Comparison of ENCODE assay signal across 10 mouse cellular contexts in the genomic region with DNA sequence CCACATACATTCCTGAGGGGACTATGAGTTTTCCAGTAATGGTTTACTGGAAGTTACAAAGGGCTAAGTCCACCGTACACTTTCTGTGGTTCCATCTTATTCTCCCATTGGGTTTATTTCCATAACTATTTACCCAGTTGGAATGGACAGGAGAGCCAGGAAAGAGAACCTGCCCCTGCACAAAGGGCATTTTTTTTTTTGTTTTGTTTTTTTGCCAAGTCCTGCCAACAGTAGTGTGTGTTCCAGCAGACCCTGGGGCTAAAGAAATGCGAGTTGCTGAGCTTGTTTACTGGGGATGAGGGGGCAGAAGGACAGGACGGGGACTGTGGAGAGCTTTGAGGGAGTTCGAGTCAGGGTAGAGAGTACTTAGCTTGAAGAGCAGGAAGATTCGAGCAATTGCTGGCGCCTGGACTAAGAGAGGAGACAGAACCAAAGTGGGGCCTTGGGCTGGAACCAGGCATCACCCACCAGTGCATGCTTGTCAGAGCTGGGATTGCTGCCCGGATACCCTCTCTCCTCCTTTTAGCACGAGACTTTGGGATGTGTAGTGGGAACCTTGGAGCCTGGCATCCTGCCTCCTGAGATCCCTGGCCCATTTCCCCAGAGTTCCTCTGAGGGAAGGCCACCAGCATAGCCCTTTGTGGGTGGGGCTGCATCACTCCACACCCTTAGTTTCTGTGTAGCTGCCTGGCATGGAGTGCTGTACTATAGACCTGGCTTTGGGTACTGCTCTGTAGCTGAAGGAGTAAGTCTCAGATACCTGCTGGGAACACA. TPM values are rescaled to one million over a fixed set of nuclear protein-coding genes. Genes with fewer than 3 reads are reported as not detected.
DNase-seq lines count a peak whose midpoint lies in the region; ATAC-seq and TF ChIP-seq lines count a peak whose summit lies in the region.
"Had no signal": no experiment of that assay in that cellular context is flagged by ENCODE, and none has a peak within 500 bp of the region (broad histone marks: within the 10 kb centered on the region; RNA-seq: fewer than 3 reads in every experiment).

No protein-coding gene starts in this region.

- peaks cover 24% of the 10 kb centered on the region for H3K4me1 ChIP-seq in forebrain, embryonic 10.5 days
- peaks cover 2% of the 10 kb centered on the region; the same call in 1 of the 2 replicates for H3K4me1 ChIP-seq in forebrain, embryonic 11.5 days (replicated peaks; ENCODE audit: control insufficient read depth, insufficient read depth, low read length)
- peaks cover 99% of the 10 kb centered on the region for H3K4me1 ChIP-seq in erythroblast, embryonic 14.5 days (ENCODE audit: control insufficient read depth)
- no peaks in the 10 kb centered on the region for H3K4me1 ChIP-seq in intestine, embryonic 16.5 days (ENCODE audit: control insufficient read depth, insufficient read depth, low read length)
- peaks cover 12% of the 10 kb centered on the region for H3K4me1 ChIP-seq in olfactory bulb, adult 2 months (ENCODE audit: control insufficient read depth, insufficient read depth, low read length)

- intact Hi-C loops in left cerebral cortex, postnatal 36 days (cut with DNase I), result no loop called here

- no peak for TF ChIP-seq CTCF in olfactory bulb, adult 2 months (IDR thresholded peaks at IDR 0.05; ENCODE audit: insufficient read depth, low read depth, low read length)

- no peaks in the 10 kb centered on the region for H3K36me3 ChIP-seq in forebrain, embryonic 10.5 days (replicated peaks)
- no peaks in the 10 kb centered on the region for H3K36me3 ChIP-seq in forebrain, embryonic 11.5 days (ENCODE audit: control insufficient read depth, insufficient read depth, low read length)
- H3K36me3 ChIP-seq in erythroblast, embryonic 14.5 days (ENCODE audit: control insufficient read depth), result peaks cover 60% of the 10 kb centered on the region
- H3K36me3 ChIP-seq in intestine, embryonic 16.5 days (ENCODE audit: control insufficient read depth, insufficient read depth, low read length), result no peaks in the 10 kb centered on the region
- H3K36me3 ChIP-seq: limb, embryonic 13.5 days had no signal

- H3K9me3 ChIP-seq in forebrain, embryonic 10.5 days, result no peaks in the 10 kb centered on the region
- H3K9me3 ChIP-seq in forebrain, embryonic 11.5 days (ENCODE audit: control insufficient read depth, low read length), result no peaks in the 10 kb centered on the region
- no peaks in the 10 kb centered on the region for H3K9me3 ChIP-seq in erythroblast, embryonic 14.5 days (ENCODE audit: control insufficient read depth, low read length)
- H3K9me3 ChIP-seq in intestine, embryonic 16.5 days (ENCODE audit: control insufficient read depth, low read length), result no peaks in the 10 kb centered on the region
- H3K9me3 ChIP-seq: limb, embryonic 13.5 days had no signal

- ATAC-seq in forebrain, embryonic 11.5 days (replicated peaks; ENCODE audit: low FRiP score), result no peak
- ATAC-seq in intestine, embryonic 16.5 days, result peak; percentile 83

- DNase-seq in forebrain, embryonic 10.5 days (ENCODE audit: extremely low spot score, low spot score), result no peak
- DNase-seq in forebrain, embryonic 11.5 days (ENCODE audit: low spot score), result no peak
- DNase-seq in adrenal gland, postnatal 10 days, result peak; percentile 76
- DNase-seq in left cerebral cortex, postnatal 36 days (ENCODE audit: low spot score in 2 of 2), result peak; percentile 7 to 14
- no peak for DNase-seq in thymus, postnatal 0 days (ENCODE audit: low spot score)

- no peak overlapping the region for H3K4me3 ChIP-seq in forebrain, embryonic 10.5 days
- H3K4me3 ChIP-seq in forebrain, embryonic 11.5 days (ENCODE audit: low read depth, low read length), result no peak overlapping the region
- peak overlapping the region; percentile 63 for H3K4me3 ChIP-seq in erythroblast, embryonic 14.5 days (replicated peaks)
- H3K4me3 ChIP-seq in intestine, embryonic 16.5 days (ENCODE audit: low read length), result no peak overlapping the region
- H3K4me3 ChIP-seq in olfactory bulb, adult 2 months (ENCODE audit: insufficient read depth, low read depth, low read length), result no peak overlapping the region
- H3K4me3 ChIP-seq: limb, embryonic 13.5 days had no signal

- no peak overlapping the region for H3K4me2 ChIP-seq in forebrain, embryonic 11.5 days (ENCODE audit: low read depth, low read length, severe bottlenecking)
- H3K4me2 ChIP-seq in intestine, embryonic 16.5 days (ENCODE audit: low read depth, low read length), result no peak overlapping the region
- H3K4me2 ChIP-seq: limb, embryonic 13.5 days had no signal

- peak overlapping the region; percentile 59 for H3K27ac ChIP-seq in forebrain, embryonic 10.5 days
- no peak overlapping the region for H3K27ac ChIP-seq in forebrain, embryonic 11.5 days (ENCODE audit: low read depth, low read length)
- no peak overlapping the region for H3K27ac ChIP-seq in intestine, embryonic 16.5 days (ENCODE audit: low read length)
- H3K27ac ChIP-seq in olfactory bulb, adult 2 months (ENCODE audit: insufficient read depth, low read depth, low read length), result 0 out of 2 replicates have a peak overlapping the region, but pooled peaks have one; percentile 40
- H3K27ac ChIP-seq: limb, embryonic 13.5 days had no signal

- H3K9ac ChIP-seq in forebrain, embryonic 11.5 days (ENCODE audit: low read length), result no peak overlapping the region
- no peak overlapping the region for H3K9ac ChIP-seq in intestine, embryonic 16.5 days (ENCODE audit: low read depth, low read length)
- H3K9ac ChIP-seq: limb, embryonic 13.5 days had no signal

- TF ChIP-seq POLR2A in olfactory bulb, adult 2 months (IDR thresholded peaks at IDR 0.05; ENCODE audit: insufficient read depth, low read depth, low read length), result no peak

- no peaks in the 10 kb centered on the region for H3K27me3 ChIP-seq in forebrain, embryonic 10.5 days (ENCODE audit: poor library complexity, severe bottlenecking)
- no peaks in the 10 kb centered on the region for H3K27me3 ChIP-seq in forebrain, embryonic 11.5 days (ENCODE audit: control insufficient read depth, insufficient read depth, low read length)
- H3K27me3 ChIP-seq in erythroblast, embryonic 14.5 days (ENCODE audit: control insufficient read depth), result no peaks in the 10 kb centered on the region
- no peaks in the 10 kb centered on the region for H3K27me3 ChIP-seq in intestine, embryonic 16.5 days (replicated peaks; ENCODE audit: control insufficient read depth, insufficient read depth, low read length)
- H3K27me3 ChIP-seq: limb, embryonic 13.5 days had no signal

- 64% methylated on average over 8 of the region's 8 CpGs for WGBS in forebrain, embryonic 10.5 days
- 72% methylated on average over 8 of the region's 8 CpGs for WGBS in forebrain, embryonic 11.5 days
- WGBS in intestine, embryonic 16.5 days, result 69% methylated on average over 8 of the region's 8 CpGs
- 49% methylated on average over 8 of the region's 8 CpGs for WGBS in olfactory bulb, adult 2 months

RNA-seq across cellular contexts. Expression of a gene that starts 47.7 kb away (rescaled TPM):
- polyA plus RNA-seq in forebrain, embryonic 10.5 days (2016; fragmentation: Nextera tagmentation; extraction: Ambion mirVana), result 17.0 and 18.5 TPM in 2 replicates
- polyA plus RNA-seq in forebrain, embryonic 11.5 days (2014; fragmentation: Nextera tagmentation; extraction: Ambion mirVana), result 18.5 and 19.3 TPM in 2 replicates
- total RNA-seq in adrenal gland, postnatal 10 days (2021), result 100 to 1,000 TPM; 330 to 427 TPM
- polyA plus RNA-seq in erythroblast, embryonic 14.5 days (2012), result 18.5 and 18.7 TPM in 2 replicates
- 16.6 and 17.7 TPM in 2 replicates for polyA plus RNA-seq in intestine, embryonic 16.5 days (2015; fragmentation: Nextera tagmentation; extraction: Ambion mirVana)
- total RNA-seq in left cerebral cortex, postnatal 36 days (2021), result 10 to 100 TPM; 73.3 TPM
- not detected in 2 replicates for polyA plus RNA-seq in olfactory bulb, adult 2 months (2012; ENCODE audit: insufficient read depth, insufficient read length, low replicate concordance, missing spikeins)
- polyA plus RNA-seq in thymus, postnatal 0 days (2015; fragmentation: Nextera tagmentation; extraction: Ambion mirVana), result 5.2 and 5.3 TPM in 2 replicates

RNA-seq across cellular contexts. Expression of a gene that starts 57.5 kb away (rescaled TPM):
- 5.0 and 5.7 TPM in 2 replicates for polyA plus RNA-seq in forebrain, embryonic 10.5 days (2016; fragmentation: Nextera tagmentation; extraction: Ambion mirVana)
- 8.5 and 12.0 TPM in 2 replicates for polyA plus RNA-seq in forebrain, embryonic 11.5 days (2014; fragmentation: Nextera tagmentation; extraction: Ambion mirVana)
- 10 to 100 TPM in 1 of 2 experiments, 1 to 10 TPM in 1; 7.3 to 10.2 TPM for total RNA-seq in adrenal gland, postnatal 10 days (2021)
- polyA plus RNA-seq in erythroblast, embryonic 14.5 days (2012), result 0.18 and 0.26 TPM in 2 replicates
- polyA plus RNA-seq in intestine, embryonic 16.5 days (2015; fragmentation: Nextera tagmentation; extraction: Ambion mirVana), result 2.7 and 4.0 TPM in 2 replicates
- 10 to 100 TPM; 43.2 to 48.6 TPM for total RNA-seq in left cerebral cortex, postnatal 36 days (2021)
- not detected in 2 replicates for polyA plus RNA-seq in olfactory bulb, adult 2 months (2012; ENCODE audit: insufficient read depth, insufficient read length, low replicate concordance, missing spikeins)
- 1.4 and 1.8 TPM in 2 replicates for polyA plus RNA-seq in thymus, postnatal 0 days (2015; fragmentation: Nextera tagmentation; extraction: Ambion mirVana)

RNA-seq across cellular contexts. Expression of a gene that starts 59.6 kb away (rescaled TPM):
- polyA plus RNA-seq in forebrain, embryonic 10.5 days (2016; fragmentation: Nextera tagmentation; extraction: Ambion mirVana), result not detected in 2 replicates
- polyA plus RNA-seq in forebrain, embryonic 11.5 days (2014; fragmentation: Nextera tagmentation; extraction: Ambion mirVana), result not detected in 2 replicates
- total RNA-seq in adrenal gland, postnatal 10 days (2021), result 10 to 100 TPM in 1 of 2 experiments, 1 to 10 TPM in 1; 9.4 to 16.1 TPM
- not detected in 2 replicates for polyA plus RNA-seq in erythroblast, embryonic 14.5 days (2012)
- polyA plus RNA-seq in intestine, embryonic 16.5 days (2015; fragmentation: Nextera tagmentation; extraction: Ambion mirVana), result 21.6 and 35.7 TPM in 2 replicates
- total RNA-seq in left cerebral cortex, postnatal 36 days (2021), result not detected
- polyA plus RNA-seq in olfactory bulb, adult 2 months (2012; ENCODE audit: insufficient read depth, insufficient read length, low replicate concordance, missing spikeins), result not detected in 2 replicates
- polyA plus RNA-seq in thymus, postnatal 0 days (2015; fragmentation: Nextera tagmentation; extraction: Ambion mirVana), result not detected in 2 replicates
- polyA plus RNA-seq: C2C12; limb, embryonic 13.5 days had no signal

Comparison
In these comparisons a context has a peak if more than half of its experiments do, and no peak if none do; other contexts are left out.
1. H3K27ac ChIP-seq: peak in forebrain, embryonic 10.5 days (single experiment) and olfactory bulb, adult 2 months (single experiment); none in forebrain, embryonic 11.5 days (single experiment) and intestine, embryonic 16.5 days (single experiment).
2. DNase-seq: peak in adrenal gland, postnatal 10 days (single experiment) and left cerebral cortex, postnatal 36 days (2 of 2); none in forebrain, embryonic 10.5 days (single experiment), forebrain, embryonic 11.5 days (single experiment) and thymus, postnatal 0 days (single experiment).
3. RNA of a gene that starts 59.6 kb away (polyA plus RNA-seq): 21.6 to 35.7 TPM in intestine, embryonic 16.5 days; not detected in thymus, postnatal 0 days, not detected in forebrain, embryonic 10.5 days, not detected in forebrain, embryonic 11.5 days, not detected in erythroblast, embryonic 14.5 days and not detected in olfactory bulb, adult 2 months; every median in the first group is over 10 times any median in the second.